Mouse (Mus musculus) hindbrain, embryonic 11.5 days (tissue): ENCODE data around the gene Kif3a. TPM values are rescaled to one million over a fixed set of nuclear protein-coding genes. Genes with fewer than 3 reads are reported as not detected.

Experiments
- ATAC-seq: fragments of 200-750 bp; cut with Nextera tagmentation; 2 replicates; pipeline ENCODE4 v1.8.0; 2017; ENCODE audit warnings: mild to moderate bottlenecking, moderate TSS enrichment, moderate library complexity; ENCODE audit not compliant: low FRiP score
- DNase-seq: peaks from one replicate; pipeline ENCODE4 v3.0.0-alpha.2; 2015; ENCODE audit warnings: low spot score
- H3K27ac ChIP-seq: fragments of 300-500 bp; sonication (generic); 2 replicates; pipeline ENCODE4 v1.5.1; 2014; ENCODE audit warnings: mild to moderate bottlenecking, low read depth, low read length
- H3K27me3 ChIP-seq: fragments of 300-500 bp; sonication (generic); 2 replicates; pipeline ENCODE4 v1.6.1; 2014; ENCODE audit warnings: mild to moderate bottlenecking, low read length, moderate library complexity, mixed read lengths; ENCODE audit not compliant: control insufficient read depth, insufficient read depth
- H3K36me3 ChIP-seq: fragments of 300-500 bp; sonication (generic); 2 replicates; pipeline ENCODE4 v1.6.1; 2014; ENCODE audit warnings: mild to moderate bottlenecking, low read length, moderate library complexity, mixed read lengths; ENCODE audit not compliant: control insufficient read depth, insufficient read depth
- H3K4me1 ChIP-seq: fragments of 300-500 bp; sonication (generic); replicated peaks from 2 replicates; pipeline ENCODE4 v1.6.1; 2014; ENCODE audit warnings: low read length, mixed read lengths; ENCODE audit not compliant: control insufficient read depth, insufficient read depth
- H3K4me2 ChIP-seq: fragments of 300-500 bp; sonication (generic); replicated peaks from 2 replicates; pipeline ENCODE4 v1.6.1; 2014; ENCODE audit warnings: mild to moderate bottlenecking, low read depth, low read length
- H3K4me3 ChIP-seq: fragments of 300-500 bp; sonication (generic); 2 replicates; pipeline ENCODE4 v1.5.1; 2014; ENCODE audit warnings: low read depth, low read length
- H3K9ac ChIP-seq: fragments of 300-500 bp; sonication (generic); 2 replicates; pipeline ENCODE4 v1.6.1; 2014; ENCODE audit warnings: low read depth, low read length
- H3K9me3 ChIP-seq: fragments of 300-500 bp; sonication (generic); 2 replicates; pipeline ENCODE4 v1.6.1; 2016; ENCODE audit warnings: low read length; ENCODE audit not compliant: control insufficient read depth
- WGBS: fragments of 180-500 bp; shearing (Covaris S2); extraction: QIAGEN DNeasy Blood & Tissue Kit; methylation state at CpG from one replicate; pipeline ENCODE4 v1.1.7; 2014; 5-methylcytosine and 5-hydroxymethylcytosine counted together
- polyA plus RNA-seq: library from polyadenylated mRNA; unstranded; fragments of >200 nt; fragmentation: Nextera tagmentation; extraction: Ambion mirVana; gene quantifications from 2 replicates; pipeline ENCODE4 v1.2.1, GENCODE M21; 2014

The Kif3a gene
- polyA plus RNA-seq, 1 experiment from 2014 or later = 118 TPM

- peaks cover 6% of the 10 kb centered on the region for H3K27me3 ChIP-seq
- H3K27ac ChIP-seq = no peak overlapping the region
- ATAC-seq (no peak), DNase-seq (no peak)
- H3K4me3 ChIP-seq = no peak overlapping the region
- no peak overlapping the region for H3K4me2 ChIP-seq
- H3K9me3 ChIP-seq = no peaks in the 10 kb centered on the region
- WGBS = 80% methylated on average over 14 of the region's 14 CpGs
- H3K4me1 ChIP-seq = peaks cover 3% of the 10 kb centered on the region
- no peak overlapping the region for H3K9ac ChIP-seq
- H3K36me3 ChIP-seq = no peaks in the 10 kb centered on the region
Measured at GRCm38 (mm10) chr11:53523545-53524405, 43.4 kb upstream of the Kif3a start.

GRCm38 (mm10) chr11:53524905-53525304 is 42.3 kb upstream of the Kif3a start:
- ATAC-seq (no peak), DNase-seq (no peak)
- Histone ChIP-seq H3K4me2 (no peak overlapping the region), H3K36me3 (no peaks in the 10 kb centered on the region), H3K27ac (no peak overlapping the region), H3K4me1 (peaks cover 3% of the 10 kb centered on the region), H3K4me3 (no peak overlapping the region), H3K27me3 (peaks cover under 1% of the 10 kb centered on the region), H3K9me3 (no peaks in the 10 kb centered on the region), H3K9ac (no peak overlapping the region)
- WGBS = 70% methylated on average over 6 of the region's 6 CpGs

- ATAC-seq = no peak
- peaks cover 2% of the 10 kb centered on the region for H3K4me1 ChIP-seq
- no peak overlapping the region for H3K9ac ChIP-seq
- DNase-seq = no peak
- no peaks in the 10 kb centered on the region for H3K36me3 ChIP-seq
- WGBS = 49% methylated on average over 4 of the region's 4 CpGs
- no peak overlapping the region for H3K4me2 ChIP-seq
- H3K27me3 ChIP-seq = no peaks in the 10 kb centered on the region; the same call in none of the 2 replicates
- H3K27ac ChIP-seq = no peak overlapping the region
- H3K9me3 ChIP-seq = no peaks in the 10 kb centered on the region
- no peak overlapping the region for H3K4me3 ChIP-seq
Measured at GRCm38 (mm10) chr11:53525461-53525860, 41.7 kb upstream of the Kif3a start.

GRCm38 (mm10) chr11:53528397-53529252 is 38.6 kb upstream of the Kif3a start:
- WGBS = 78% methylated on average over 9 of the region's 9 CpGs
- Histone ChIP-seq H3K4me2 (no peak overlapping the region), H3K4me3 (no peak overlapping the region), H3K36me3 (no peaks in the 10 kb centered on the region), H3K9me3 (no peaks in the 10 kb centered on the region), H3K27ac (no peak overlapping the region), H3K9ac (no peak overlapping the region), H3K4me1 (no peaks in the 10 kb centered on the region), H3K27me3 (no peaks in the 10 kb centered on the region)
- DNase-seq (no peak), ATAC-seq (no peak)

GRCm38 (mm10) chr11:53529253-53529557 is 38.0 kb upstream of the Kif3a start:
- Histone ChIP-seq H3K9ac (no peak overlapping the region), H3K27ac (no peak overlapping the region), H3K27me3 (no peaks in the 10 kb centered on the region), H3K36me3 (no peaks in the 10 kb centered on the region; the same call in 1 of the 2 replicates), H3K4me1 (no peaks in the 10 kb centered on the region), H3K4me2 (no peak overlapping the region), H3K4me3 (no peak overlapping the region), H3K9me3 (no peaks in the 10 kb centered on the region)
- ATAC-seq (no peak), DNase-seq (no peak)
- WGBS = 75% methylated on average over 6 of the region's 6 CpGs

GRCm38 (mm10) chr11:53530001-53530400 is 37.2 kb upstream of the Kif3a start:
- no peaks in the 10 kb centered on the region for H3K9me3 ChIP-seq
- no peak overlapping the region for H3K9ac ChIP-seq
- no peak overlapping the region for H3K27ac ChIP-seq
- WGBS = 84% methylated on average over 9 of the region's 9 CpGs
- no peaks in the 10 kb centered on the region for H3K27me3 ChIP-seq
- ATAC-seq = no peak
- no peak overlapping the region for H3K4me3 ChIP-seq
- DNase-seq = no peak
- peaks cover 5% of the 10 kb centered on the region; the same call in 1 of the 2 replicates for H3K36me3 ChIP-seq
- H3K4me2 ChIP-seq = no peak overlapping the region
- H3K4me1 ChIP-seq = no peaks in the 10 kb centered on the region

- Histone ChIP-seq H3K4me1 (no peaks in the 10 kb centered on the region), H3K27me3 (no peaks in the 10 kb centered on the region), H3K9me3 (no peaks in the 10 kb centered on the region), H3K36me3 (peaks cover 6% of the 10 kb centered on the region; the same call in 1 of the 2 replicates), H3K27ac (no peak overlapping the region), H3K4me3 (no peak overlapping the region), H3K9ac (no peak overlapping the region), H3K4me2 (no peak overlapping the region)
- no peak for ATAC-seq
- DNase-seq = no peak
- WGBS = 94% methylated on average over 9 of the region's 10 CpGs
Measured at GRCm38 (mm10) chr11:53531578-53532230, 35.5 kb upstream of the Kif3a start.

GRCm38 (mm10) chr11:53532231-53532620 is 35.0 kb upstream of the Kif3a start:
- no peaks in the 10 kb centered on the region for H3K4me1 ChIP-seq
- H3K4me3 ChIP-seq = no peak overlapping the region
- WGBS = 94% methylated on average over 1 of the region's 1 CpGs
- H3K4me2 ChIP-seq = no peak overlapping the region
- DNase-seq (no peak), ATAC-seq (no peak)
- no peak overlapping the region for H3K9ac ChIP-seq
- no peaks in the 10 kb centered on the region for H3K9me3 ChIP-seq
- H3K36me3 ChIP-seq = peaks cover 6% of the 10 kb centered on the region; the same call in 1 of the 2 replicates
- no peaks in the 10 kb centered on the region for H3K27me3 ChIP-seq
- H3K27ac ChIP-seq = no peak overlapping the region
